ENCODE assay signal across 9 mouse cellular contexts in the genomic region with DNA sequence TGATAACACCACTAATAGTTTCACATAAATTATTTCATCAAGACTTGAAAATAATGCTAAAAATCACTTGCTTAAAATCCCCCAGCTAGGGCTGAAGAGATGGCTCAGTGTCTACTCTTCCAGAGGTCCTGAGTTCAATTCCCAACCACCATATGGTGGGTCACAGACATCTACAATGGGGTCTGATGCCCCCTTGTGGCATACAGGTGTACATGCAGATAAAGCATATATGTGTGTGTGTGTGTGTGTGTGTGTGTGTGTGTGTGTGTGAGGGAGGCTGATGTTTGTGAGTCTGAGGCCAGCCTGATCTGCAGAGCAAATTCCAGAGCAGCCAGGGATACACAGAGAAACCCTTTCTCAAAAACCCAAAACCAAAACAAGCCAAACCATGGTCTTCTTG. TPM values are rescaled to one million over a fixed set of nuclear protein-coding genes. Genes with fewer than 3 reads are reported as not detected.
DNase-seq lines count a peak whose midpoint lies in the region; ATAC-seq and TF ChIP-seq lines count a peak whose summit lies in the region.
"Had no signal": no experiment of that assay in that cellular context is flagged by ENCODE, and none has a peak within 500 bp of the region (broad histone marks: within the 10 kb centered on the region; RNA-seq: fewer than 3 reads in every experiment).

No protein-coding gene starts in this region.

- H3K4me1 ChIP-seq in intestine, postnatal 0 days (replicated peaks; ENCODE audit: control insufficient read depth, insufficient read depth, low read length): no peaks in the 10 kb centered on the region; the same call in 1 of the 2 replicates
- no peaks in the 10 kb centered on the region for H3K4me1 ChIP-seq in intestine, embryonic 16.5 days (ENCODE audit: control insufficient read depth, insufficient read depth, low read length)
- no peaks in the 10 kb centered on the region for H3K4me1 ChIP-seq in MEL (ENCODE audit: control insufficient read depth in 1 of 2, insufficient read depth in 2 of 2, low read length in 2 of 2)
- no peaks in the 10 kb centered on the region for H3K4me1 ChIP-seq in lung, postnatal 0 days (ENCODE audit: insufficient read depth, low read depth, low read length)

- no peaks in the 10 kb centered on the region for H3K79me2 ChIP-seq in MEL (ENCODE audit: control insufficient read depth, insufficient read depth, low read length, poor library complexity)

- peak; percentile 84 for TF ChIP-seq CTCF in intestine, postnatal 0 days (IDR thresholded peaks at IDR 0.05; ENCODE audit: low read depth)
- peak; percentile 32 to 46 (median 41); a peak in 5 of 6 replicates for TF ChIP-seq CTCF in MEL (IDR thresholded peaks at IDR 0.05 in 2 of 3, conservative IDR thresholded peaks at IDR 0.05 in 1 of 3; ENCODE audit: control insufficient read depth in 1 of 3, insufficient read depth in 1 of 3, low read depth in 2 of 3, low read length in 3 of 3, poor library complexity in 1 of 3, severe bottlenecking in 1 of 3)
- TF ChIP-seq CTCF in lung, postnatal 0 days (IDR thresholded peaks at IDR 0.05): peak; percentile 81

- H3K36me3 ChIP-seq in intestine, postnatal 0 days (ENCODE audit: control insufficient read depth, insufficient read depth): no peaks in the 10 kb centered on the region
- H3K36me3 ChIP-seq in intestine, embryonic 16.5 days (ENCODE audit: control insufficient read depth, insufficient read depth, low read length): no peaks in the 10 kb centered on the region
- H3K36me3 ChIP-seq in MEL (ENCODE audit: control insufficient read depth in 1 of 2, insufficient read depth in 2 of 2, low read length in 2 of 2): no peaks in the 10 kb centered on the region
- no peaks in the 10 kb centered on the region for H3K36me3 ChIP-seq in lung, postnatal 0 days (ENCODE audit: insufficient read depth, low read length)
- H3K36me3 ChIP-seq: midbrain, embryonic 12.5 days had no signal

- TF ChIP-seq POLR2A in MEL (IDR thresholded peaks at IDR 0.05; ENCODE audit: control insufficient read depth in 1 of 2, insufficient read depth in 1 of 2, low read depth in 1 of 2, low read length in 2 of 2, poor library complexity in 1 of 2): no peak

- peak; percentile 37 for TF ChIP-seq RAD21 in MEL (IDR thresholded peaks at IDR 0.05; ENCODE audit: low read depth, low read length)

- no peaks in the 10 kb centered on the region for H3K9me3 ChIP-seq in intestine, postnatal 0 days (ENCODE audit: control insufficient read depth)
- no peaks in the 10 kb centered on the region for H3K9me3 ChIP-seq in intestine, embryonic 16.5 days (ENCODE audit: control insufficient read depth, low read length)
- H3K9me3 ChIP-seq in MEL (replicated peaks; ENCODE audit: insufficient read depth, low read length): no peaks in the 10 kb centered on the region
- no peaks in the 10 kb centered on the region for H3K9me3 ChIP-seq in lung, postnatal 0 days (ENCODE audit: low read length)
- H3K9me3 ChIP-seq: midbrain, embryonic 12.5 days had no signal

- no peak overlapping the region for H3K27ac ChIP-seq in intestine, postnatal 0 days (ENCODE audit: low read depth, low read length)
- no peak overlapping the region for H3K27ac ChIP-seq in intestine, embryonic 16.5 days (ENCODE audit: low read length)
- H3K27ac ChIP-seq in MEL (ENCODE audit: control insufficient read depth, low read depth, low read length): no peak overlapping the region
- no peak overlapping the region for H3K27ac ChIP-seq in lung, postnatal 0 days (ENCODE audit: low read length)
- H3K27ac ChIP-seq: midbrain, embryonic 12.5 days had no signal

- TF ChIP-seq EP300 in MEL (IDR thresholded peaks at IDR 0.05; ENCODE audit: low read depth in 1 of 2, low read length in 2 of 2): no peak
- no peak for TF ChIP-seq EP300 in lung, postnatal 0 days (IDR thresholded peaks at IDR 0.05)

- H3K9ac ChIP-seq in intestine, postnatal 0 days (ENCODE audit: low read depth, low read length): no peak overlapping the region
- H3K9ac ChIP-seq in intestine, embryonic 16.5 days (ENCODE audit: low read depth, low read length): no peak overlapping the region
- H3K9ac ChIP-seq in MEL (ENCODE audit: control insufficient read depth, low read depth, low read length, poor library complexity, severe bottlenecking): no peak overlapping the region
- H3K9ac ChIP-seq in lung, postnatal 0 days (replicated peaks; ENCODE audit: low read depth): no peak overlapping the region
- H3K9ac ChIP-seq: midbrain, embryonic 12.5 days had no signal

- no peak overlapping the region for H3K4me2 ChIP-seq in intestine, postnatal 0 days (replicated peaks; ENCODE audit: low read depth)
- no peak overlapping the region for H3K4me2 ChIP-seq in intestine, embryonic 16.5 days (ENCODE audit: low read depth, low read length)
- no peak overlapping the region for H3K4me2 ChIP-seq in lung, postnatal 0 days (replicated peaks; ENCODE audit: low read depth, low read length)
- H3K4me2 ChIP-seq: midbrain, embryonic 12.5 days had no signal

- no peak overlapping the region for H3K4me3 ChIP-seq in intestine, postnatal 0 days (ENCODE audit: low read depth, low read length)
- no peak overlapping the region for H3K4me3 ChIP-seq in intestine, embryonic 16.5 days (ENCODE audit: low read length)
- no peak overlapping the region for H3K4me3 ChIP-seq in MEL (ENCODE audit: control insufficient read depth in 1 of 2, insufficient read depth in 1 of 2, low read depth in 2 of 2, low read length in 2 of 2)
- H3K4me3 ChIP-seq in lung, postnatal 0 days (ENCODE audit: low read depth, low read length): no peak overlapping the region
- H3K4me3 ChIP-seq: midbrain, embryonic 12.5 days had no signal

- DNase-seq in 416B (ENCODE audit: low read depth) (peak; percentile 63), MEL (ENCODE audit: low read depth, low spot score) (peak; percentile 17)
- peak; percentile 36 for DNase-seq in lung, postnatal 0 days (ENCODE audit: low spot score)
- no peak for DNase-seq in yolk sac, embryonic 10.5 days (ENCODE audit: low spot score)
- no peak for DNase-seq in frontal cortex, postnatal 14 days (ENCODE audit: low spot score in 2 of 2)
- DNase-seq in spleen, postnatal 4 days (ENCODE audit: low spot score in 2 of 2): no peak

- peak; percentile 13; the same call in 1 of the 2 replicates for ATAC-seq in intestine, postnatal 0 days
- ATAC-seq in intestine, embryonic 16.5 days: no peak
- no peak for ATAC-seq in lung, postnatal 0 days

- H3K27me3 ChIP-seq in intestine, postnatal 0 days (replicated peaks; ENCODE audit: control insufficient read depth, insufficient read depth, low read length): no peaks in the 10 kb centered on the region
- H3K27me3 ChIP-seq in intestine, embryonic 16.5 days (replicated peaks; ENCODE audit: control insufficient read depth, insufficient read depth, low read length): no peaks in the 10 kb centered on the region
- no peaks in the 10 kb centered on the region for H3K27me3 ChIP-seq in MEL (ENCODE audit: control insufficient read depth in 1 of 2, insufficient read depth in 2 of 2, low read length in 2 of 2)
- no peaks in the 10 kb centered on the region for H3K27me3 ChIP-seq in lung, postnatal 0 days (replicated peaks; ENCODE audit: insufficient read depth, low read length)
- H3K27me3 ChIP-seq: midbrain, embryonic 12.5 days had no signal

TF ChIP-seq in MEL, 35 proteins besides CTCF, POLR2A, EP300 and RAD21:
- TF ChIP-seq SMC3 (IDR thresholded peaks at IDR 0.05; ENCODE audit: low read depth, low read length) (peak; percentile 47), GATA1 (IDR thresholded peaks at IDR 0.05; ENCODE audit: low read depth, low read length) (no peak), TAL1 (IDR thresholded peaks at IDR 0.05; ENCODE audit: low read length) (no peak)

RNA-seq across cellular contexts. Expression of a gene that starts 17.8 kb away (rescaled TPM):
- 0.05 and 0.09 TPM in 2 replicates for polyA plus RNA-seq in intestine, postnatal 0 days (2015; fragmentation: Nextera tagmentation; extraction: Ambion mirVana)
- polyA plus RNA-seq in intestine, embryonic 16.5 days (2015; fragmentation: Nextera tagmentation; extraction: Ambion mirVana): 0.13 and 0.17 TPM in 2 replicates
- total RNA-seq in MEL (2012; rRNA removed): not detected in 2 replicates
- polyA plus RNA-seq in MEL (2012; ENCODE audit: insufficient read depth in 1 of 2, insufficient read length in 2 of 2, low read depth in 1 of 2, low replicate concordance in 2 of 2, missing spikeins in 1 of 2): not detected
- 0.93 and 1.1 TPM in 2 replicates for polyA plus RNA-seq in lung, postnatal 0 days (2015; fragmentation: Nextera tagmentation; extraction: Ambion mirVana)

Comparison
In these comparisons a context has a peak if more than half of its experiments do, and no peak if none do; other contexts are left out.
1. DNase-seq: peak in 416B (single experiment), MEL (single experiment) and lung, postnatal 0 days (single experiment); none in yolk sac, embryonic 10.5 days (single experiment), frontal cortex, postnatal 14 days (0 of 2) and spleen, postnatal 4 days (0 of 2).
2. Peak in every context shown above with its lines, with median percentiles within 50 percentile points of each other: CTCF ChIP-seq.